Mouse (Mus musculus): ENCODE measurements around the gene Il17rc. TPM values are rescaled to one million over a fixed set of nuclear protein-coding genes. Genes with fewer than 3 reads are reported as not detected.

Il17rc gene
- 10 to 100 TPM; 19.9 to 26.9 TPM for total RNA-seq (2021)
- long read RNA-seq, experiment 1, partial matches to known transcripts, result 1 of 39 reads
- long read RNA-seq, experiment 1, other reads (novel, unspliced or antisense), result 37 of 39 reads
- long read RNA-seq, experiment 2, partial matches to known transcripts, result 5 of 45 reads
- long read RNA-seq, experiment 2, other reads (novel, unspliced or antisense), result 38 of 45 reads

GRCm38 (mm10) chr6:113471297-113471936 lies at the start of gene Il17rc:
Gene Il17rc (plus strand): TSS chr6:113471427.
- peak; percentile 45 to 51 for DNase-seq (ENCODE audit: low spot score in 2 of 2)

GRCm38 (mm10) chr6:113423000-113423399 lies 48.2 kb upstream of the Il17rc start:
- no peak for DNase-seq (ENCODE audit: low spot score in 2 of 2)

- DNase-seq (ENCODE audit: low spot score in 2 of 2), result no peak
Measured at GRCm38 (mm10) chr6:113424187-113424586, 47.0 kb upstream of the Il17rc start.

DNA sequence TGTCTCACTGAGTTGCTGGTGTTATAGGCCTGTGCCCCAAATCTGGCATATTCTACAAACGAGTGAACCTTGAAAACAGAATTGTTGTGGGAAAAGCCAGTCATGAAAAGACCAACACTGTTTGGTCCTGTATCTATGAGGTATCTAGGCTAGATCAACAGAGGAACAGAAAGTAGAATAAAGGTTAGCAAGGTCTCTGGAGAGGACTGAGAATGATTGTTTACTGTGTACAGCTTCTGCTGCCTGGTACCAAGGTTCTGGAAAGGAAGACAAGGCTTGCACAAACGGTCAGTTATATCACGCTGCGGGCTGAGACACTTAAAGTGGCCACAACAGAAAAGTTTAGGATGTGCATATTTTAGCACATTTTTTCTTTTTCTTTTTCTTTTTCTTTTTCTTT lies 44.5 kb upstream of the Il17rc start:
- no peak for DNase-seq (ENCODE audit: low spot score in 2 of 2)

DNA sequence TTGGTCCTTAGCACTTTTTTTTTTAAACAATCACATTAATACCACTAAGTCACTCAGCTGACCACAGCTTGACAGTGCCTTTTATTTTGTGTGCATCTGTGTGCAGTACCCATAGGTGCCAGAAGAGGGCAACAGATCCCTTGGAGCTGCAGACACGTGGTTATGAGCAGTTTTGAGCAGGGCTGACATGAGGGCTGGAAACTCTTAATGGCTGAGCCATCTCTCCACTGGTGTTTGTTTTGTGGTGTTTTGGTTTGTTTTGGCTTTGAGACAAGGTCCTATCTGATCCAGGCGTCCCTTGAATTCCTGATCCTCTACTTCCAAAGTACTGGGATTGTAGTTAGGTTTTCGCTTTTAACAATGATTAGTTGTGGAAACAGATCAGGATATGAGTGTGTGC lies 43.8 kb upstream of the Il17rc start:
- no peak for DNase-seq (ENCODE audit: low spot score in 2 of 2)

- no peak for DNase-seq (ENCODE audit: low spot score in 2 of 2)
Measured at GRCm38 (mm10) chr6:113428006-113428405, 43.2 kb upstream of the Il17rc start.

DNA sequence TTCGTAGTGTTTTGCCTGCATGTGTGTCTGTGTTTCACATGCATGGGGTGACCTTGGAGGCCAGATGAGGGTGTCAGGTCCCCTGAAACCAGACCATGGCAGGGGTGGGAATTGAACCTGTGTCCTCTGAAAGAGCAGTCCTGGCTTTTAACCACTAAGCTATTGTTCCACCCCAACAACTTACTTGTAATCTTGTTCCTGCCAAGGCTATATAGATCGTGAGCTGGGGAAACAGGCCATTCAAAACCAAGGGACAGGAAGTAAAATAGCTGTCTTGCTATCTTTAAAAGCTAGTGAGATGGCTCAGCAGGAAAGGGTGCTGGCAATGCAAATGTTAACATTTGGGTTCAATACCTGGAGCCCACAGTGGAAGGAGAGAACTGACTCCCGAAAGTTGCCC lies 41.3 kb upstream of the Il17rc start:
- DNase-seq (ENCODE audit: low spot score in 2 of 2), result no peak

- DNase-seq (ENCODE audit: low spot score in 2 of 2), result no peak
Measured at GRCm38 (mm10) chr6:113430846-113431245, 40.4 kb upstream of the Il17rc start.

DNA sequence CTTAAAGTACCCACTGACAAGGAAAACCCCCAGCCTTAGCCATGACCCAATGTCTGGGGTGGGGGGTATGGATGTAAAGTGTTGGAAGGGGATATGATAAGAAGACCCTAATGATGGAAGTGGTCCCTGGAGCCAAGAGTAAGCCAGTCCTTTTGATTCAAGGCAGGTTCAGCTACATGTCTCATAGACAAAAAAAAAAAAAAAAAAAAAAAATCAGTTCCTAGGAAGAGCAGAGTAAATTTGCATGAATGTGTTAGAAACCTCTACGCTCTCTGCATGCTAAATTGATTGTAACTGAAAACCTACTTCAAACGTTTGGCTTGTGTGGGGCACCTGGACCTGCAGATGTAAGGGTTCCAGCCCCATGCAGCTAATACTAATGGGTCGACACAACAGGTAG lies 39.4 kb upstream of the Il17rc start:
- DNase-seq (ENCODE audit: low spot score in 2 of 2), result no peak

DNA sequence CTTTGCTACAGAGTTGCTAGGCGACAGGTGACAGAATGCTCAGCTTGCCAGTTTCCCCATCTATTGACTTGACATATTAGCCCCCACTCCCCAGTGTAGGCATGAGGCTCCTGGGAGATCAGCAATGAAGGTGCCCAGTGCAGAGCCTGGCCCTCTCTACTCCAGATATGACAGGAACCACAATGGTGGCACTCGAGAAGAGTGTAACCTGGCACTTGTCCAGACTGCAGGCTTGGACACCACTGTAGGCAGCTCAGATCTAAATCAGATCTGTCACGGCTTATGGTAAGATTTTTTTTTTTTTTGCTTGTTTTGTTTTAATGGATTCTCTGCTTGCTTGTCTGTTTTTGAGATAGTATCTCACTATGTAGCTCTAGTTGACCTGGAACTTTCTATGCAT lies 37.6 kb upstream of the Il17rc start:
- no peak for DNase-seq (ENCODE audit: low spot score in 2 of 2)

GRCm38 (mm10) chr6:113434691-113435090 lies 36.5 kb upstream of the Il17rc start:
- no peak for DNase-seq (ENCODE audit: low spot score in 2 of 2)

- no peak for DNase-seq (ENCODE audit: low spot score in 2 of 2)
Measured at GRCm38 (mm10) chr6:113435664-113436205, 35.5 kb upstream of the Il17rc start, which contains the start of gene Cidec. Gene Cidec (minus strand): TSS chr6:113435760.

GRCm38 (mm10) chr6:113437135-113437534 lies 34.1 kb upstream of the Il17rc start:
- no peak for DNase-seq (ENCODE audit: low spot score in 2 of 2)

GRCm38 (mm10) chr6:113438721-113439430 lies 32.4 kb upstream of the Il17rc start:
- no peak for DNase-seq (ENCODE audit: low spot score in 2 of 2)

DNA sequence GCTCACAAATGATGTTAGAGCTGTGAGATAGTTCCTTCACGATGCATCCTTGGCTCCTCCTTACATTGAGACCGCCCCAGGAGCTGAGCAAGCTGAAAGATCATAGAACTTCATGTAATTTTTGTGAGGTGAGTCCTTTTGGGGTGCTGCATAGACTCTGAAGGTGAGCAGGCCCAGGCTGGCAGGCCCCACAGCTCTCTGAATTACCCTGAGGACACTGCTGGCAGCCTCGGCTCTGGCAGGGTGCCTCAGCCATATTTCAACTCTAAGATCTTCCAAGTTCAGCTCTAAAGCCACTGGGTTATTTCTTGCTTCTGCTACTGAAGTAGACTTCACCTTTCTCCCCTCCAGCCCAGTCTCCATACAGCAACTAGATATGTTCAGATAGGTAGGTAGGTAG lies 30.5 kb upstream of the Il17rc start:
- no peak for DNase-seq (ENCODE audit: low spot score in 2 of 2)

DNA sequence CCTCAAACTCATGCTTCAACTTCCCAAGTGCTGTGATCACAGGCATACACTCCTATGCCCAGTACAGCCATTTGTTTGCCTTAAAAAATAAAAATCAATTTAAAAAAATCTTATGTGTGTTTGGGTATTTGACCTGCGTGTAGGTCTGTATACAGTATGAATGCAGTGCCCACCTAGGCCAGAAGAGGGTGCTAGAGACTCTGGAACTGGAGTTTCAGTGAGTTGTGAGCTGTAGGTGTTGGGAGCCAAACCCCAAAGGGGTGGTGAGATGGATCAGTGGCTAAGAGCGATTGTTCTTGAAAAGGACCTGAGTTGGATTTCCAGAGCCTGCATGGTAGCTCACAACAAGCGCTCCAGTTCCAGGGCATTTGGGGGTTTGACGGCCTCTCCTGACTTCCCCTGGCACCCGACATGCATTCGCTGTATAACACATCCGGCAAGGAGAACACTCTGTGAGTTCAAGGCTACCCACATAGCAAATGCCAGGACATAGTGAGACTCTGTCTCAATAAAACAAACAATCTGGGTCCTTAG lies 30.0 kb upstream of the Il17rc start:
- peak; percentile 63 to 64 for DNase-seq (ENCODE audit: low spot score in 2 of 2)

GRCm38 (mm10) chr6:113442087-113442441 lies 29.2 kb upstream of the Il17rc start:
- DNase-seq (ENCODE audit: low spot score in 2 of 2), result no peak

GRCm38 (mm10) chr6:113442442-113443090 lies 28.7 kb upstream of the Il17rc start, which contains the start of gene Jagn1:
Gene Jagn1 (plus strand): TSS chr6:113442569.
- peak; percentile 88 to 89 for DNase-seq (ENCODE audit: low spot score in 2 of 2)

DNA sequence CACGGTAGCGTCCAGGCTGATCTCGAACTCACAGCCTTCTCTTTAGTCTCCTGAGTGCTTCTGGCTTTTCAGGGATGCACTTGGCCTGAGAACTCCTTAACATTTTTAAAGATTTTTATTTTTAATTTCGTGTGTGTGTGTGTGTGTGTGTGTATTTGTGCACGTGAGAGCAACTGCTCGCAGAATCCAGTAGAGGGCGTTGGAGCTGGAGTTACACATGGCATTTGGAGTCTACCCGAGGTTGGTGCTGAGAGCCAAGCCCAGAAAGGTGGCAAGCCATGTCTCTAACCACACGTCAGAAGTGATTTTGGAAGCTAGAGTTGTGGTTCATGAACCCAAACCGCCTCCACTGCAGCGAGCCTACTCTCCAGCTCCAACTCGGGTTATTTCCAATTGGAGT lies 28.1 kb upstream of the Il17rc start:
- DNase-seq (ENCODE audit: low spot score in 2 of 2), result no peak

- no peak for DNase-seq (ENCODE audit: low spot score in 2 of 2)
Measured at GRCm38 (mm10) chr6:113444207-113444965, 26.8 kb upstream of the Il17rc start.

DNA sequence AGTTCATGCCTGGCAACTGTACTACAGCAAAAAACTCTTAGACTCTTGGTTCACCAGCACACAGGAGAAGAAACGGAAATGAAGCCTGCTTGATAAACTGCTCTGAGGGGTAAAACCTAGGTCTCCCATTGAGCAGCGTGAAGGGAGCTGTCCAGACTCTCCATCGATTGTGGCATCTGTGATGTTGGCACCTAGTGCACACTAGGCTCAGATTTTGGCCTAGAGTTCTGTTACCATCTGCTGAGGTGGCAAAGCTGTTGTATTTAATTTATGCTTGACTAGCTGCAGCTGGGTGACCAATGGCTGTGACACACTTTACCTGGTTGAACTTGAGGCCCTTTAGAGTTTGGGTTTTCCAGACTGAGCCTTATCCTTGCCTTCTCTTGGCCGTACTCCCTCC lies 23.6 kb upstream of the Il17rc start:
- no peak for DNase-seq (ENCODE audit: low spot score in 2 of 2)
